Mouse (Mus musculus): ENCODE measurements at regions not wholly inside any gene's neighbourhood (a gene's known extent, or its start where the extent isn't known, plus 50 kb on each side); places are given as distances from the start of the nearest gene placed in this dataset.

DNA sequence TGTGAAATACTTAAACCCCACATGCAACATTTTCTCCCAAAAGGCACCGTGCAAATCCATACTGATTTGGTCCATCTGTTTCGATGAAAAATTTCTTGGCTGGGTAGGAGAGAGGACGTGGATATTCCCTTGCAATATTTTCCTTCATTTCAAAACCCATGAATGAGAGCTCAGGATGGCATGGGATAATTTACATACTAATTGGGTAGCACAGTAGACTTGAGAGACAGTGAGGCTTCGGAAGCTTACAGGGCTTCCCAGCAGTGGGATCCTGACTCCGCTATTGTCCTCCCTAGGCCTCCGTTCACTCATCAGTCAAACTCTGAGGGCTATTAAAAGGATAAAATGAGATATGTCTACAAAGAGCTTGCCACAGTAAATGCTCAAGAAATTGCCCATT, 59.8 kb downstream of the Sox3 start:
- in situ Hi-C loops (cut with MboI, MseI), result no loop called here

DNA sequence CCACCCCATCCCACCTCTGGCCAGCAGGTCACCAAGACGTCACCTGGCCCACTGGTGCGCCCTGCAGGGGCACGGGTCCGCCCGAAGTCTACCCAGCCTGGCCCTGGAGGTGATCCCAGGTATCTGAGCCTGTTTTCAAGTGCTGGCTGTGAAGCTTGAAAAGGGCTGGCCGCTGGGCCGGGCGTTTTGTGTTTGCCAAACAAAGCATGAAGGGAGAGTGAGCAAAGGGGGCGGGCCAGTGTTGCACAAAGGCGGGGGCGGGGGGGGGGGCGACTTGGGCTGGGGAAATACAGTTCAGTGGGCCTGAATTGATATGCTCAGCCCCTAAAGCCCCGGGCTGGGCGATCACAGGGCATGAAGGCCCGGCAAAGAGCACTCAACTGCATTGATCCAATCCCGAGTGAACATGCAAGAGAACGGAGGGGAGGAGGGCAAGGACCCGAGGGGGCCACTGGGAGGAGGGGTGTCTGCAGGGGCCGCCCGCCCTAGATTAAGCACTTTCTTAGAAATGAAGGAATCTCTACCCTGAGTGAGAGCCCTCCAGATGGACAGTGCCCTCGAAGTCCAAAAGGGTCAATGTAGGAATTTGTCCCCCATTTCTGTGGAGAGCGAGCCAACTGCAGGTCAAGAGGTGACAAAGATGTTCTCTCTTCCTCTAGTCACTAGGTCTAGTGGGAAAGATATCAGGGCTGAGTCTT, 61.8 kb downstream of the Sox3 start:
- in situ Hi-C loops (cut with MboI, MseI), result no loop called here

DNA sequence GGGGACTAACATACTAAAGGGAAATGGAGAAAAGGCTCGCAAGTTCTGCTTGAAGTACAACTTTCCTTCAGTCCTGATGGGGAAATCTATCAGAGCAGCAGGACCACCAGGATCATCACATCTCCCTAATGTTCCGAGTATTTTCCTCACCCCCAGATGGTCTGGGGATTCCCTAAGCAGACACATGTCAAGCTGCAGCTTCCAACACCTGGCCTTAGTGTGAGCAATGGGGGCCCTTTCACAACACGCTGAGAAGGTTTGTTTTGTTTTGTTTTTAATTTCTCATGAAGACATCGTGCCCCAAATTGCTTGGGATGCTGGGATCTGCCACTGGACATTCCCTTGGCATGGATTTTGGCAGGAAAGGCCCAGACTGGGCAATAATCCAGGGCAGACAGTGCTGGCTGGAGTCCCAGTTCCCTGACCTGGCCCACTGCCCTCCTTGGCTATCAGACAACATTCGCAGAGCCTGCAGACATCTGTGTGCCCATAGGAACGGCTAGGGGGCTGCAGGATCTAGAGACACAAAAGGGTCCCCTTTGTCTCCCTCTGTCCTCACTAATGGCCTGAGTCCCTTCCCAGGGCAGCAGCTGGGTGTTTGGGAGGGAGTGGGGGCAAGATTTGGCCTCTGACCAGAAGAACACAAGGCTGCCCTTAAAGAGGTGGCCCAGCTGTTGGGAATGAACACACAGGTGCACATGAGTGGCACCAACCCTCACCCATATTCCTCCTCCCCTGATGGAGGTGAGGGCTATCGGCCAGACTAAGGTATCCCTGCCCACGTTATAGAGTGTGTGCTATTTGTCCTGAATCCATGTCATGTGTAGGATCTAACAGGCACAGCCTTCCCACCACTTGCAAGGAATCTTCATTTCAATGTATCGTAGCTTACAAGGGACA, 67.8 kb downstream of the Sox3 start:
- in situ Hi-C loops (cut with MboI, MseI), result no loop called here

DNA sequence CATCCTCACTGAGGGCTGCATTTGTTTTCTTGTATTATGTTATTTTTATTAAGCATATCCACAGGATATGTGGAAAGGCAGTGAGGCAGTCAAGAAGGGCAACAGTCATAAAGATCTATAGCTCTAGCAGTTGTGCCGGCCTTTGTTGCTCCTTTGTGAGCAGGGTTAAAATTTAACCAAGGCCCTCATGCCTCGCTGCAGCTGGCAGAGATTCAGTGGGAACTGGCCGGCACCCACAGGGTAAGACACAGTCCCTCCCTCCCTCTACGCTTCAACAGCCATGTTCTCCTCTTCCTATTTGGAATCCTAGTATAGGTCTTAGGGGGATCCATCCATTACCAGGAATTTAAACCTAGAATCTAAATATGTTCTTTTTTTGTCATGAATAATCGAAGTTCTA, 94.7 kb downstream of the Sox3 start:
- in situ Hi-C loops (cut with MboI, MseI), result loop anchor here in 1 of 2 experiments (10.0 kb wide), 1 partner anchor 1904 kb away; no protein-coding TSS in a partner anchor

DNA sequence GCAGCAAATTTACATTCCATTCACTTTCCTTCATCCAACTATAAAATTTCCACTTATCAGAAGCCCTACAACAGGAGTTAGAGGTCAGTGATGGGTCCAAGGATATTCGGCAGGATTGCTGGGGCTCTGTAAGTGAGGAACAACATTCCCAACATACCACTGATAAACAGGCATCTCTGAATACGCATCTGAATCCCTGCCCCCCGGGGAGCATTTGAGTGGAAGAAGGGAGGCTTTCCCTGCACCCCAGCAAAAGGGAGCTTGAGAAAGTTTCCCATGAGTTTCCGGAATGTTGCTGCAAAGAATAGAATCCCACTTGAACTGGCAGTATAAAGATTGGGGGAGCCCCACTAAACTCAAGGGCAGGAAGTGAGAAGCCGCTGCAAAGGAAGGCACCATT, 112.5 kb downstream of the Sox3 start:
- in situ Hi-C loops (cut with MboI, MseI), result no loop called here

DNA sequence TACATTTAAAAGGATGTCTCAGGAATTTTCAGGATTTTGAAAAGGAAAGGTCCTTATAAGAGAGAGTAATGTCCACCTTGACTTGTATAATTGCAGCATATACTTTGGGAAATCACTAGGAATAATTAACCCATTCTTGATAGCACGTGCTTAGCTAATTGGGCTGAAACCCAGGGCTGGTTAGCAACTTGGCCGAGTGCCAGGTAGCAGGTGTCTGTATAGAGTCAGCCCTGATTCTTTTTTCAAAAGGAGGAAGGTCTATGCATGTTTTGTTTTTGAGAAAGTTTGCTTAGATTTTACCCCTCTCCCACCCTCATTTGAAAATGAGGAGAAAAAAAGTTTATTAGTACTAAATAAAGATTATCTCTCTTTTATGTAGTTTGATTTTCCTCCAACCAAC, 113.1 kb downstream of the Sox3 start:
- in situ Hi-C loops (cut with MboI, MseI), result no loop called here

DNA sequence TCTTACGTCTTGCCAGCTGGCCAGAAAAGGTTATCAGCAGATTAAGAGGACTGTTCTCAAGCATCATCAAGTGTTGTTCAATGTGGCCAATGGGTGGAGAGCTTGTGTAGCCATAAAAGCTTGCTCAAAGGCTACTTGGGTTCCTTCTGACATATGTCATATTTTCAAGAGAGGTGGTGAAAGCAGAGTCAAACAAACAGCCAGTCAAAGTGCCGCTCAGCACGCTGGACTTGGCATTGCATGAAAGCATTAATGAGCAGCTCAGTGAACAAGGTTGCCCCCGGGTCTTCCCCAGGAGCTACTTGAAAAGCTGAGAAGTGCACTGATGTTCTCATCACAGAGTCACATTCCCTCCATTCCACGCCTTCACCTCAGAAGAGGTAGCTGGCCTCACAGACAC, 119.6 kb downstream of the Sox3 start:
- in situ Hi-C loops (cut with MboI, MseI), result no loop called here

DNA sequence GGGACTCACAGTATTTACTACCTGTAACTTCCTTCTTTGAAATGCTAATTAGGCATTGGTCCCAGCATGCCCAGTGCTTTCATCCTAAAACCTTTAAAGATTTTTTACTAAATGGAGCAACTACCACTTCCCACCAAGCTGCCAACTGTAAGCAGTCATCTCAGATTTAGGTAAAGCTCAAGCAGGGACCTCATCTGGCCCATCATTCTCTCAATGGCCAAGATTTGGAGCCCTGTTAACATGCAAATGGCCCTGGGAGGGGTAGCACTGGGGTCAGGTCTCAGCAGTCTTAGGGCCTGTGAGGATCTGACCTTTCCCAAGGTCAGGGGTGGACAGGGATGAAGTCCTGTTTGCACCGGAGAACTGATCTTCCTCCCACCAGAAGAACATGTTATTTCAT, 120.8 kb downstream of the Sox3 start:
- in situ Hi-C loops (cut with MboI, MseI), result no loop called here

DNA sequence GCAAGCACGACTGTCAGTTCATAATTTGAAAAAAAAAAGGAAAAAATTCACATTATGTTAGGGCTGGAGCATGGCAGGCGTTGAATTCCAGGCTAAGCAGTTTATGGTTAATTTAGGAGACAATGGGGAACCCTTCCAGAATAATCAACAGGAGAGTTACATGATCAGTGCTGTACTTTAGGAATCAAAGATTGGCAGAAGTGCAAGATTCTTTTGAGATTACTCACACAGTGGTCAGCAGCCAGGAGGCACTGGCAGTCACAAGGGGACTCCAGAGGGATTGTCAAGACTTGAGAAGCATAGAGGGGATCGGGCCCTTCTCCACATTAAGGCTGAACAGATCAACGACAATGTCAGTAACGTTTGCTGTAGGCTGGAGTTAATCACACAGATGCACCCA, 142.8 kb downstream of the Sox3 start:
- in situ Hi-C loops (cut with MboI, MseI), result no loop called here

DNA sequence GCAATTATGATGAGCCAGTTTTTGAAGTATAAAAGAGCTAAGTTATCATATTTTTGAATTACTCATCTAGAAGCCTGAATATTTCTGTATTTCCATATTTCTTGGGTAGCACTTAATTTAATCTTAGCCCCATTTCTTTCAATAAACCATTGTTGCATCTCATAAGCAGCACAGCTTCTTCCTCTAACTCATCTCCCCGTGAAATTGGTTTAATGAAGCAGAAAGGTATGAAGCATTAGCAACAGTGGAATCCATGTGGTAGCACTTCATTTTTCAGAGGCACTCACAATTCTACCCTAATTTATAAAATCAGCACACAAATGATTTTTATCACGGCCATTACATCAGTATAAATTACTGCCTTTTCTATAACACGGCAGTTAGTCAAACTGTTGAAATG, 149.3 kb downstream of the Sox3 start:
- in situ Hi-C loops (cut with MboI, MseI), result no loop called here

DNA sequence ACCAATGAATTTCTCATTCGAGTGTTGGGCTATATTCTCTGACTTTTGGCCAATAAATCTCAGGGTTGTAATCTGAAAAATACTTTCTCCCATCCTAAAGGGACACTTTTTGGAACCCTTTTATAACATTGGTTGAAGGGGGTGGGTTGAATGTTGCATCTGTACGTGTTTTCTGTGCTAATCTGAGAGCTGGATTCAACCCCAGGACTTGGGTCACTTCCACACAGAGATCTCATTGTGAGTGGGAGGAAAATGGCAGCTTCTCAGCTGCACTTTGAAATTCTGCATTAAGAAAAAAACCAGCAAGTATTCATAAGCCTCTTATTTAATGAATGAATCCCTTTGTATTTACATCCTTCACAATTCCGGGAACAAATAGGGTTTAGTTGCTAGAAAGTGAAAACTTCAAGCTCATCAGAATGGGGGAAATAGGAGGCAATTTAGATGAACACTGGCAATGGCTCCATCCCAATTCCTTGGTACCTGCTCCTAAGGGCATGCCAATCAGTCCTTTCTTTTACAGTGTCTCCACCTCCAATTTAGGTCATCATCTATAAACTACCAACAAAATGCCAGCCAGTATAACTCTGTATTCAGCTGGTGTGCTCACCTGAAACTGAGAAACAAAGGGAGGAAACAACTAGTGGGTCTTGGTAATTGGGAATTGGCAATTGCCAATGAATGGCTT, 150.1 kb downstream of the Sox3 start:
- in situ Hi-C loops (cut with MboI, MseI), result no loop called here

DNA sequence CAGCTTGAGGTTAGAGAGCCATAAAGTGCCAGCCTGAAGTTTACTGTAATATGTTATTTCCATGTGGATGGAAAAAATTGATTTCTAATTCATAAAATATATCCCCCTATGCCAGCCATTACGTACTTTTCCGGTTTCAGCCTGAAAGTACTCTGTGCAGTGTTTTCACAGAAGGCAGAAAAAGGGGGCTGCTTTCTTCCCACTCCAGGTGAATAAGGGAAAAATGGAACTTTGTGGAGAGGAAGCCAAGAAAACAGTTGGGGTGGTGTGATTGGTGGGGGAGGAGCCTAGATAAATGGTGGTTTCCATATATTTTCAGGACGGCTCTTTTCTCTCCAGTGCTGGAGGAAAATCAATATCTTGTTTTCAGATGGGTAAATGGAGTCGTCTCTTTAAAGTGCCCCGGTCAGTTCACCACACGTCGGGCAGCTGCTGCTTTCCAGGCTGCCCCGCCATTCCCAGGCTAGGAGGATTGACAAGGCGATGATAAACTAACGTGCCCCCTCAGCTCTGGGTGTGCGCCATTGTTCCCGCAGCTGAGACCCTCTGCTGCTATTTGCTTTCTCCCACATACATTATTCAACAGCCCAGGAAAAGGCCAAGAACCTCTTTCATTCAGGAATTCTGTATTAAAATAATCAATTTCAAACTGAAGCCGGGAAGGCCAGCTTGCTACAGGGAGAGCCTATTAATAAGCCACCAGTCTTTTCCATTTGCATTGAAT, 127.1 kb upstream of the Atp11c start:
- in situ Hi-C loops (cut with MboI, MseI), result no loop called here

DNA sequence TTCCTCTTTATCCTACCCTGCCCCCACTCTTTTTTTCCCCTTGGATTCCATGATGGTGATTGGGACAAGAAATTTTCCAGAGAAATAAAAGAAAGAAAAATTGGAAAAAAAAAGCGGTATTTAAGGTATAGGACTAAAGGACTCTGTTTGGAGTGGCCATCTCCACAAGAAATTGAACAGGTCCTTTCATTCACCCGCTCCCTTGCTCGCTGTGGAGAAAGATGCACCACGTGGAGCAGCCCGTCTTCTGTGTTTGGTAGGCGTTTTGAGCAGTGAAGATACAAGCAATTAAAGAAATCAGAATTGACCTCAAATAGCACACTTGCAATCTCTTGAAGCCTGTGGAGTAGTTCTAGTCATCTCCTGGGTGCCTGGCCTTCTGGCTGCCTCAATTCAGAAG, 126.3 kb upstream of the Atp11c start:
- in situ Hi-C loops (cut with MboI, MseI), result no loop called here

DNA sequence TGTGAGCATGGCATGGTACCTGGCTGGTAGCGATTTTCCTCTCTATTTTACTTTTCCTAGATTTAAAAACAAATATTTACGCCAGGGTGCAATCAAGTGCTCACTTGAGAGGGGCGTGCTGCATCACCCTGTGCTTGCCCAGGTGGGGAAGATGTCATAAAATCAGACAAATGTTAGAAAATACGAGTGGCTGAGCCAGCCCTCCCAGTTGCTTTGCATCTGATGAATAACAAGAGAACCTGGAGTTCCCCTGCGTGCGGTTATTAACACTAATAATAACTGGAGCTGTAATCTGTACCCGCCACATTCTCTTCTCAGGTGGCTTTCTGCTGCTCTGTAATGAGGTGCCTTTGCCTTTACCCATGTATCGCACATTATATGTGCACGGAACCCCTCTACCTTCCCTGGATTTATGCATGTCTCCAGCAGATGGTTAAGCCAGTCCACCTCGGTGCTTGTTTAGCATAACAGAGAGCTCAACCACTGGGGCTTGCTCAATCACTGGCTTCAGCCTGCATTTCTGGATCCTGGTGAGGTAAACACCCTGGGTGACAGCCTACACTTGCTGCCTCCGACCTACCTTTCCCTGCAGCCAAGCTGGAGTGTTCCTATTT, 125.8 kb upstream of the Atp11c start:
- in situ Hi-C loops (cut with MboI, MseI), result no loop called here

DNA sequence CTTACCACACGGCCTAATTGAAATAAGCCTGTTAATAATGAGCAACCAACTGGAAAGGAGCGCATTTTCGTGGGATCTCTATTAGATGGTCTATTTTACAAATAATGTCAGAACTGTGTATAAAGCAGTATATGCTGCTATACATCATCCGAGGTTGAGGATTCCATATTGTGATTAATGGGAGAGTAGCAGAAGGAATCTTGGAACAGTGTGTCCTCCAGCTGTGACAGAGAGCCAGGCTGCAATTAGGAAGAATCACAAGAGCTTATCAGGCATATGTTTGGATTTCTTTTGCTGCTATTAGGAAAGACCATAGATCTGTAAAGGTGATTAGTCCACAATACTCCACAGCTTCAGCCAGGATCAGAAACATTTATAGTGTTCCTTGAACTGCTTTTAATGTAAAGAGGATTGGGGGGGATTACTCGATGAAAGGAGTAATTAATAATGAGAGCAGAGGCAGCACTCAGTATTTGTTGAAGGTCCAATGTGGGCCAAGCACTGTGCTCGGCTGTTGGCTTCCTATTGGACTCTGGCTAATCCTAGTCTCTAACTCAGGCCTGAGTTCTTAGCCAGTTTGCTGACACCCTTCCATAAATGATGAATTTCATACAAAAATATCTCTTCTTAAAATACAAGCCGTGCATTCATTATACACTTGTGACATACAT, 88.7 kb upstream of the Atp11c start:
- in situ Hi-C loops (cut with MboI, MseI), result no loop called here

DNA sequence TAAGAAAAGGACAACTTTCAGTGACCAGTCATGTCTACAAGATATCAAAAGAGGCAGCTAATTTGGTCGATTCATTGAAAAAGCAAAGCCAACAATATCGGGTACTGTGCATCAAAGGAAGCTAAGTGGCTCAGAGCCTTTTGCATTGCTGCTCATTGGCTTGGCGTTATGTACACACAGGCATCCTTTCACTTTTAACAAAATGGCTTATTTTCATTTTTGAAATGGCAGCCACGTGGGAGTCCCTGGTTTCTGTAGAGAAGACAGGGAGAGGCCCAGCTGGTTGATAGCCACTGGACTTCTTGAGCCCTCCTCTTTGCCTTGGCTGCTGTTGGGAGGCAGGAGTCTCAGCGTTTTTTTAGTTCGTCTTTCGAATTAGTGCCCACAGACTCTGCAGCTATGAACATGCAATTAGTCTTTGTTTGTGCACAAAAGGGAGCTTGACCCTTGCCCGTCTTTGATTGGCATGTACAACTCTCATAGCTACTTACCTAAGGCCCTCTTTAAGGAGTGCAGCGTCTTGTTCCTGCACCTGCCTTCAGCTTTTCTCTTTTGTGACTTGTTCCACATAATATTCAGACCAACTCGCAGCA, 52.3 kb upstream of the Atp11c start:
- in situ Hi-C loops (cut with MboI, MseI), result no loop called here

Data from T-helper 17 cell (primary cell).